Mouse (Mus musculus): ENCODE measurements around the gene Krt10. TPM values are rescaled to one million over a fixed set of nuclear protein-coding genes. Genes with fewer than 3 reads are reported as not detected.
A peak's percentile ranks its signal among the peaks of the same experiment; 100 is the strongest.

The Krt10 gene
- total RNA-seq, 1 experiment from 2014 or later: 0.50 TPM

GRCm38 (mm10) chr11:99379568-99379967 lies 9.6 kb downstream of the Krt10 start:
- peak; percentile 85 for ATAC-seq (replicated peaks; ENCODE audit: low read depth, poor library complexity, severe bottlenecking)

GRCm38 (mm10) chr11:99374803-99375202 lies 14.4 kb downstream of the Krt10 start, which contains the start of gene Krt28:
TSS of gene Krt28 (minus strand) at chr11:99374903.
- ATAC-seq (replicated peaks; ENCODE audit: low read depth, poor library complexity, severe bottlenecking): no peak

GRCm38 (mm10) chr11:99369853-99370451 lies 19.2 kb downstream of the Krt10 start:
- ATAC-seq (replicated peaks; ENCODE audit: low read depth, poor library complexity, severe bottlenecking): peak; percentile 60

- ATAC-seq (replicated peaks; ENCODE audit: low read depth, poor library complexity, severe bottlenecking): no peak
These were observed 19.9 kb downstream of the Krt10 start for GRCm38 (mm10) chr11:99369229-99369628.

- no peak for ATAC-seq (replicated peaks; ENCODE audit: low read depth, poor library complexity, severe bottlenecking)
These were observed 22.4 kb downstream of the Krt10 start for GRCm38 (mm10) chr11:99366791-99367190.

- no peak for ATAC-seq (replicated peaks; ENCODE audit: low read depth, poor library complexity, severe bottlenecking)
These were observed 24.8 kb downstream of the Krt10 start for GRCm38 (mm10) chr11:99364412-99364811.

GRCm38 (mm10) chr11:99361423-99361822 lies 27.7 kb downstream of the Krt10 start:
- ATAC-seq (replicated peaks; ENCODE audit: low read depth, poor library complexity, severe bottlenecking): no peak

- ATAC-seq (replicated peaks; ENCODE audit: low read depth, poor library complexity, severe bottlenecking): no peak
These were observed 38.2 kb downstream of the Krt10 start, which contains the start of gene Krt27 for GRCm38 (mm10) chr11:99351004-99351403. TSS of gene Krt27 (minus strand) at chr11:99351104.

- ATAC-seq (replicated peaks; ENCODE audit: low read depth, poor library complexity, severe bottlenecking): no peak
These were observed 49.8 kb downstream of the Krt10 start for GRCm38 (mm10) chr11:99339299-99339847.

GRCm38 (mm10) chr11:99337866-99338265 lies 51.3 kb downstream of the Krt10 start, which contains the start of gene Krt26:
TSS of gene Krt26 (minus strand) at chr11:99337966.
- ATAC-seq (replicated peaks; ENCODE audit: low read depth, poor library complexity, severe bottlenecking): no peak

Other genes with a start within 250 kb of the Krt10 start
- not detected in 2 replicates for gene Ccr7, start 234.3 kb downstream of the Krt10 start, total RNA-seq (2017)
- gene Smarce1, start 158.3 kb downstream of the Krt10 start, total RNA-seq (2017): 222 and 341 TPM in 2 replicates
- not detected in 2 replicates for gene Krt222, start 145.3 kb downstream of the Krt10 start, total RNA-seq (2017)
- not detected in 2 replicates for gene Krt24, start 104.1 kb downstream of the Krt10 start, total RNA-seq (2017)
- not detected in 2 replicates for gene Krt25, start 66.4 kb downstream of the Krt10 start, total RNA-seq (2017)
- gene Krt26, start 51.4 kb downstream of the Krt10 start, total RNA-seq (2017): not detected in 2 replicates
- not detected in 2 replicates for gene Krt27, start 38.3 kb downstream of the Krt10 start, total RNA-seq (2017)
- not detected in 2 replicates for gene Krt28, start 14.5 kb downstream of the Krt10 start, total RNA-seq (2017)
- gene Krt12, start 32.9 kb upstream of the Krt10 start, total RNA-seq (2017): not detected in 2 replicates
- not detected in 2 replicates for gene Krt20, start 48.8 kb upstream of the Krt10 start, total RNA-seq (2017)
- not detected in 2 replicates for gene Krt23, start 103.8 kb upstream of the Krt10 start, total RNA-seq (2017)
- gene Krt39, start 132.0 kb upstream of the Krt10 start, total RNA-seq (2017): not detected in 2 replicates
- not detected in 2 replicates for gene Krt40, start 153.8 kb upstream of the Krt10 start, total RNA-seq (2017)
- not detected in 2 replicates for gene Krtap3-3, start 161.5 kb upstream of the Krt10 start, total RNA-seq (2017)
- gene Krtap3-2, start 167.5 kb upstream of the Krt10 start, total RNA-seq (2017): not detected in 2 replicates
- not detected in 2 replicates for gene Gm11939, start 170.1 kb upstream of the Krt10 start, total RNA-seq (2017)
- not detected in 2 replicates for gene Krtap3-1, start 177.3 kb upstream of the Krt10 start, total RNA-seq (2017)
- gene Krtap1-5, start 191.7 kb upstream of the Krt10 start, total RNA-seq (2017): not detected in 2 replicates
- not detected in 2 replicates for gene Krtap1-4, start 194.3 kb upstream of the Krt10 start, total RNA-seq (2017)
- not detected in 2 replicates for gene Krtap1-3, start 202.0 kb upstream of the Krt10 start, total RNA-seq (2017)
- not detected in 2 replicates for gene Krtap9-3, start 208.7 kb upstream of the Krt10 start, total RNA-seq (2017)
- gene Gm11938, start 213.9 kb upstream of the Krt10 start, total RNA-seq (2017): not detected in 2 replicates
- gene Gm11937, start 220.8 kb upstream of the Krt10 start, total RNA-seq (2017): not detected in 2 replicates
- not detected in 2 replicates for gene Krtap2-4, start 225.5 kb upstream of the Krt10 start, total RNA-seq (2017)
- not detected in 2 replicates for gene Gm11562, start 231.1 kb upstream of the Krt10 start, total RNA-seq (2017)
- not detected in 2 replicates for gene Krtap4-1, start 238.9 kb upstream of the Krt10 start, total RNA-seq (2017)
- gene Krtap4-2, start 245.7 kb upstream of the Krt10 start, total RNA-seq (2017): not detected in 2 replicates

Measured in common myeloid progenitor, adult 5-6 weeks (primary cell).